Mouse (Mus musculus) CH12F3 (cell line): ENCODE data around the gene 1700067K01Rik.

Experiments used
- in situ Hi-C: fragments of 300-500 bp; cut with MboI; formaldehyde crosslinking; loops from 2 replicates; pipeline ENCODE4 v1.14.3; 2020; ENCODE audit warnings: low sequenced_read_pairs

The 1700067K01Rik gene

GRCm38 (mm10) chr8:84001281-84002000, at the start of gene 1700067K01Rik:
Gene 1700067K01Rik (plus strand): TSS chr8:84001502.
- in situ Hi-C loops, result no loop called here

DNA sequence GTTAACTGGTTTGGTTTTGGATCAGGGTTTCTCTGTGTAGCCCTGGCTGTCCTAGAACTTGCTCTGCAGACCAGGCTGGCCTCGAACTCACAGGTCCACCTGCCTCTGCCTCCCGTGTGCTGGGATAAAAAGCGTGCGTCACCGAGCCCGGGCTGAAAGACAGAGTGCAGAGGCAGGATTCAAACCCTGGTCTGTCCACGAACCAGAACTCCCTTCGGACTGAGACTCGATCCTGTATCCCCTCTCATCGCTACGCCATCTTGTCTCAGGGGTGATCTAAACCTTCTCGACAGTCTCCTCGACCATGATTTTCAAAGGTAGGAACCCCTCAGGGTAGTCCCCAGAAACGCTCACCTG, 46.6 kb upstream of the 1700067K01Rik start:
- in situ Hi-C loops, result loop anchor here (10.0 kb wide), 1 partner anchor 170 kb away; no protein-coding TSS in a partner anchor

DNA sequence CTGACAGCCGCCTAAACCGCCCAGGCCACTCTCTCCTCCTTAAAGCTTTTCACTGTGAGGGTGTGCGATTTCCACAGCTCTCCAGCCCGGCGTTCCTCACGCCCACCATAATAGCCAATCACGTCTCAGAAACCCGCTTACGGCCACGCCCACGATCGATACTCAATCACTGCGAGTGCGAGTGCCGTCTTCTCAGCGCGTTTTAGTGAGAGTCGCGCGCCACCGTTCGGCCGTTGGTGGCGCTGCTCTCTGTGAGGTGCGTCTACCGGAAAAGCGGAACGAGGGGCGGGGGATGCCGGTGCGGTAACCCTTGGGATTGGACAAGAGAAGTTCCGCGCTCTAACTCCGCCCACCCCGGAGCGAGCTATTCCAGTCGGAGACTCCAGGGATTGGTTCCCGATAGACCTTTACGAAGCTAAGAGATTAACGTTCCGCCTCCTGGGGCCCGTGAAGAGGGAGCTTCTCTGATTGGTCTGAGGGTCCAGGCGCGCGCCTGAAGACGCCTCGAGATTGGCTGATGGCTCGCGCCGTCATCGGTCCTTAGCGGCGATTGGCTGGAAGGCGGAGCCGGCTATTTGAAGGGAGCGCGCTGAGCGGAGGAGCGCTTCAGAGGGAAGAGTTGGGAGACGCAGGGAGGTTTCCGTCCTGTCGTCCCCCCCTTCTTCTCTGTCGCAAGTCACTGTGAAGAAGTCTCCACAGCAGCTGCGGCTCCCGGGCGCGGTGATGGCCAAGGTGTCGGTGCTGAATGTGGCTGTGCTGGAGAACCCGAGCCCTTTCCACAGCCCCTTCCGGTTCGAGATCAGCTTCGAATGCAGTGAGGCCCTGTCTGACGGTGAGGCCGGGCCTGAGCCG, 46.0 kb upstream of the 1700067K01Rik start, which contains the start of the genes Gm10644 and Asf1b:
Gm10644 (minus strand) TSS at position 100 of the 852 bp plus-strand sequence.
Asf1b (plus strand) TSS at position 402 of the 852 bp plus-strand sequence.
- in situ Hi-C loops, result loop anchor here (10.0 kb wide), 1 partner anchor 171 kb away; no protein-coding TSS in a partner anchor

GRCm38 (mm10) chr8:83955958-83956218, 45.4 kb upstream of the 1700067K01Rik start:
- in situ Hi-C loops, result loop anchor here (10.0 kb wide), 1 partner anchor 171 kb away; no protein-coding TSS in a partner anchor

- in situ Hi-C loops, result loop anchor here (10.0 kb wide), 1 partner anchor 172 kb away; no protein-coding TSS in a partner anchor
Observed at GRCm38 (mm10) chr8:83956789-83957188, 44.5 kb upstream of the 1700067K01Rik start.

GRCm38 (mm10) chr8:83964015-83964765, 37.1 kb upstream of the 1700067K01Rik start:
- in situ Hi-C loops, result no loop called here

DNA sequence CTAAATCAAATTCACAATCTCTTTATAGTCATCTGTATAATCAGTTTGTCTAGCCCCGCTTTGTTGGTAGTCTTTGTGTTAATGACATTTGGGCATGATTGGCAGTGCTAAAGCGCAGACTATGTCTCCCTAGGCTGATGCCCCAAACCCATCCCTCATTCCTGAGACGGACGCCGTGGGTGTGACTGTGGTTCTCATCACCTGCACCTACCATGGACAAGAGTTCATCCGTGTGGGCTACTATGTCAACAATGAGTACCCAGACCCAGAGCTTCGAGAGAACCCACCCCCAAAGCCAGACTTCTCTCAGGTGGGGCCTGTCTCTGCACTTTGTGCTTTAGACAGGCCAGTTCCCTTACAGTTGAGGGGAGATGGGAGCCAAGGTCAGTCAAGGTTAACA, 33.6 kb upstream of the 1700067K01Rik start:
- in situ Hi-C loops, result no loop called here

GRCm38 (mm10) chr8:83971121-83971520, 30.2 kb upstream of the 1700067K01Rik start:
- in situ Hi-C loops, result no loop called here

- in situ Hi-C loops, result no loop called here
Observed at GRCm38 (mm10) chr8:83971661-83972060, 29.6 kb upstream of the 1700067K01Rik start.

DNA sequence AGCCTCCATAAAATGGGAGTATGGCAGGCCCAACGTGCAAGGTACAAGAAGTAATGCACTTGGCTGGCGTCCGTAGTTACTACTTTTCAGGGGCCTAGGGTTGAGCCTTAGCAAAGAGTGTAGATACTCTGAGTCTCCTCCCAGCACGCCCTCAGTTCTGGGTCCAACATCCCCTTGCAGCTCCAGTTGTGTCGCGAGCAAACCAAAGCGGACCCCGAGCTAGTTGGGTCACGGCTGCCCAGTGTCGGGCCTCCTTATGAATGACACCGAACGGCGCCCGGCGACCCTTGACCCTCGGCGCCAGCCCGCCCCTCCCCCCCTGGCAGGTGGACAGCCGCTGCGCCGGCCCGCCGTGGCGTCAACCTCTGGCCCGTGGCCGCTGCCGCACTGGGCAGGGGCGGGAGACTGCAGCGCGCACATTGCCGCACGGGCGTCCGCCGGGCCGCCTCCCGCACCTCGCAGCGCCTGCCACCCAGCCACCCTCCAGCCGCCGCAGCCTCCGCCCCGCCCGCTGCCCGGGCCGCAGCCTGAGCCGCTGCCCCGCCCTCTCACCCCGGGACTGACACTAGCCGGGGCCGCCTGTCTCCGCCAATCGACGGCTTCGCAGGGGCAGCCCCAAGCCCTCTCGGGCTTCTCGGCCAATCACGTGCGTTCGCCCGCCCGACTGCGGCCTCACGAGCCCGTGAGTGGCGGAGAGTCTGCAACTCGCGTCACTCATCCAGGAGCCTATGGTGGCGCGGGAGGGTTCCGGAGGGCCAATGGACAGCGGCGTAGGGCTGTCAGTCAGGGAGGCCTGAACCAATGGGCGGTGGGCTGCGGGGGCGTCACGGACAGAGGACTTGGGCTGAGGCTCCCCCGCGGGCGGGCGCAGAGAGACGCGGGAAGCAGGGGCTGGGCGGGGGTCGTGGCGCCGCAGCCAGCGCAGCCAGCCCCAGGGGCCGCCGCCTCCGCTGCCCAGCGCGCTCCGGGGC, 28.9 kb upstream of the 1700067K01Rik start, which contains the start of gene Prkaca:
Prkaca (plus strand) TSS at position 844 of the 971 bp plus-strand sequence.
- in situ Hi-C loops, result no loop called here

DNA sequence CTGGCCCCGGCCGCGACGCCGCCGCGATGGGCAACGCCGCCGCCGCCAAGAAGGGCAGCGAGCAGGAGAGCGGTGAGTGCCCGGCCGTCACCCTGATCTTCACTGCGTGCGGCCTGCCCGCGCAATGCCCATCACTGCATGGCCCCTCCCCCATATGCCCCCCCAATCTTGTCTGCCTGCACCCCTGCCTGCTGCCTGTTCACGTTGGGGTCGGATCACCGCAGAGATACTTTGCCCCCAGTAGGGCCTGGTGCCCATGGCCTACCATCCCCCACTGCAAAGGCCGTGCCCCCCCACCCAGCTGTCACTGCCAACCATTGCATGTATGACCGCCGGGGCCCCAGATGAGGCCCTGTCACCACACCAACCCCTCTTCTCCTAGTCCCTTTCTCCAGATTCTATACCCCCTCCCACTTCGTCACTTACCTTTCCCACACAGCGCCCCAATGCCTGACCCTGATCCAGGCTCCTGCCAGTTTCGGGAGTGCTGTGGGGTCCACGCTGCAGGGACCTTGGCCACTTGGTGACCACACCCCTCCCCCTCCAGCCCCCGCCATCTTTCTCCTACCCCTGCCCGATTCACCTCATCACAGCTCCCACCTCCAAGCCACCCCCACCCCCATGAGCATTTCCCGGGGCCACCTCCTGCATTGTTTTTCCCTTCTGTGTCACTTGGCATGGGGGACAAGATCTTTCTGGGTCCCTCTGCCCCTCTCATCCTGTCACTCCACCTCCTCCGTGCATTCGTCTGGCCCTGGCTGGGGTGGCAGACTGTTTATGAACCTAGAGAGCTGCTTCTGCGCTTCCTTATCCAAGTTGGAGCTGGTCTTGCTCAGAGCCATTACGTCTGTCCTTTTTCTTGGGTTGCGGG, 27.9 kb upstream of the 1700067K01Rik start:
- in situ Hi-C loops, result no loop called here

GRCm38 (mm10) chr8:83974521-83974920, 26.8 kb upstream of the 1700067K01Rik start:
- in situ Hi-C loops, result no loop called here

- in situ Hi-C loops, result no loop called here
Observed at GRCm38 (mm10) chr8:83976101-83976630, 25.1 kb upstream of the 1700067K01Rik start.

DNA sequence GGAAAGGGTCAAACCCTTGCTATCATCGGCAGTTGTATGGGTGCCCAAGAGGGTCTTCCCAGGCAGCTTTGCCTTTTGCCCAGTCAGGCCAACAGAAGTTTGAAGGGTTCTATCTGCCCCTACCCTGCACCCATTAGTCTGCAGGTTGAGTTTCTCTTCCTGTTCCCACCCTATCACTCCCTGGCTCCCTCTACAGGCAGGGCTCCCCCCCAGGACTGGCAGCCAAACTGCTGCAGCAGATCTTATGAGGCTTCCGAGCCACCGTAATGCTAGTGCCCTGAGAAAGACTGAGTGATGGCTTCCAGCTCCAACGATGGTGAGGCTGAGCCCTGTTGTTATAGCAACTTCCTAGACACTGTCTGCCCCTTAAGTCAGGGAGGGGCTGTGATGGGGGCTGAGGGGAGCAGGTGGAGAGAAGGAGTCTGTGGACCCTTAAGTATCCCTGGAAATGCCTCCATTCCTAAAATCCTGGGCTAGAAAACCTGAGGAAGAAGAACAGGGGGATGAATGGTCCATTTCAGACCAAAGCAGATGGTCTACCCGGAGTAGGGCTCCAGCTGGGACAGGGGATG, 24.4 kb upstream of the 1700067K01Rik start:
- in situ Hi-C loops, result no loop called here

- in situ Hi-C loops, result no loop called here
Observed at GRCm38 (mm10) chr8:83977646-83978045, 23.7 kb upstream of the 1700067K01Rik start.

DNA sequence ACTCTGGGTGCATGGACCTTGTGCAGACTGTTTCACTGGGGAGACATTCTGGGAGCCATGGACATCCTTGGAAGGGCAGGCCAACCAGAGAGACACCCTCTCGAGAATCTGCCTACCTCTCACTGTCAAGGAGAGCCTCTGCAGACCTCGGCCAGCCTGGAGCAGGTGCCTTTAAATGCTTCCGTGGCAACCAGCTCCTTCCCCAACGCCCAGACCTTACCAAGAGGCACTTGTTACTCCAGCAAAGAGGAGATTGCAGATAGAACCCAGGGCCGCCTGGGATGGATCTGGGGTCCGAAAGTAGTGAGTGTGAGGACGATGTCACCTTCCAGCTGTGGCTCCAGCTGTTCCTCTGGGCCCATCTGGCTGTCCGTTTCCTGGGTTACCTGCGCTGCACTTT, 23.1 kb upstream of the 1700067K01Rik start:
- in situ Hi-C loops, result no loop called here

DNA sequence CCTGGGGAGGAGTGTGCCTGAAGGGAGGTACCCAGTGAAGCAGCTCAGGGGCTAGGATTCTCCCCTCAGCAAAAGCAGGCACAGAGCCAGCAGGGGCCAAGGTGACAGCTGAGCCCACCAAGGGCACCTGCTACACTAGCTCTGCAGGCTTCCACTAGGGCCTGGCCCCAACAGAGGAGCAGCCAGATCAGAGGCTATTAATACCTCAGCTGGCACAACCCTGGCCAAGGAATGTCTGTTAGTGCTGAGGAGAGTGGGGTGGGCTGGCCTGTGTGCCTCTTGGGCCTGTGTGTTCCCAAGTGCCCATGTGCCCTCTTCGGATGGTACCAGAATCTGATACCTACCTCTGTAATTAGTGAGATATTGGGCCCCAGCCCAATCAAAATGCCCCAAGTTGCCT, 21.1 kb upstream of the 1700067K01Rik start:
- in situ Hi-C loops, result no loop called here

- in situ Hi-C loops, result no loop called here
Observed at GRCm38 (mm10) chr8:83980845-83981244, 20.5 kb upstream of the 1700067K01Rik start.
